Mouse (Mus musculus) R1 (cell line): ENCODE measurements around the gene Sox6.

Source experiments
- DNase-seq: peaks from one replicate; pipeline ENCODE4 v3.0.0-alpha.2; 2018; ENCODE audit warnings: low read depth, low spot score

Gene Sox6

GRCm38 (mm10) chr7:115754216-115754615, 284.4 kb downstream of the Sox6 start:
- no peak for DNase-seq

- DNase-seq = no peak
Observed at GRCm38 (mm10) chr7:115752121-115752634, 286.4 kb downstream of the Sox6 start.

GRCm38 (mm10) chr7:115751083-115751482, 287.5 kb downstream of the Sox6 start:
- no peak for DNase-seq

- DNase-seq = no peak
Observed at GRCm38 (mm10) chr7:115750275-115750825, 288.2 kb downstream of the Sox6 start.

- DNase-seq = no peak
Observed at GRCm38 (mm10) chr7:115747541-115747940, 291.1 kb downstream of the Sox6 start.

- DNase-seq = no peak
Observed at GRCm38 (mm10) chr7:115745672-115746253, 292.8 kb downstream of the Sox6 start.

- no peak for DNase-seq
Observed at GRCm38 (mm10) chr7:115734137-115734536, 304.5 kb downstream of the Sox6 start.

GRCm38 (mm10) chr7:115732824-115733223, 305.8 kb downstream of the Sox6 start:
- DNase-seq = peak; percentile 7

- no peak for DNase-seq
Observed at GRCm38 (mm10) chr7:115726776-115727175, 311.8 kb downstream of the Sox6 start.

- no peak for DNase-seq
Observed at GRCm38 (mm10) chr7:115724404-115724803, 314.2 kb downstream of the Sox6 start.

GRCm38 (mm10) chr7:115721624-115722540, 316.7 kb downstream of the Sox6 start:
- DNase-seq = peak; percentile 5

GRCm38 (mm10) chr7:115719791-115720190, 318.8 kb downstream of the Sox6 start:
- no peak for DNase-seq

- no peak for DNase-seq
Observed at GRCm38 (mm10) chr7:115706141-115706540, 332.5 kb downstream of the Sox6 start.

- DNase-seq = peak; percentile 49
Observed at GRCm38 (mm10) chr7:115698105-115698504, 340.5 kb downstream of the Sox6 start.

- no peak for DNase-seq
Observed at GRCm38 (mm10) chr7:115693206-115693605, 345.4 kb downstream of the Sox6 start.

- DNase-seq = no peak
Observed at GRCm38 (mm10) chr7:115691091-115691490, 347.5 kb downstream of the Sox6 start.

- DNase-seq = no peak
Observed at GRCm38 (mm10) chr7:115686687-115687086, 351.9 kb downstream of the Sox6 start.

- no peak for DNase-seq
Observed at GRCm38 (mm10) chr7:115684142-115684541, 354.5 kb downstream of the Sox6 start.

- no peak for DNase-seq
Observed at GRCm38 (mm10) chr7:115671749-115672148, 366.8 kb downstream of the Sox6 start.

GRCm38 (mm10) chr7:115671272-115671671, 367.3 kb downstream of the Sox6 start:
- no peak for DNase-seq

- no peak for DNase-seq
Observed at GRCm38 (mm10) chr7:115669207-115670004, 369.2 kb downstream of the Sox6 start.
